Mouse (Mus musculus) intestine, embryonic 16.5 days (tissue): Measurements from ENCODE around the gene Mast4. TPM values are rescaled to one million over a fixed set of nuclear protein-coding genes. Genes with fewer than 3 reads are reported as not detected.

Experiments
- ATAC-seq: fragments of 200-750 bp; cut with Nextera tagmentation; 2 replicates; pipeline ENCODE4 v1.8.0; 2017; ENCODE audit warnings: moderate TSS enrichment, moderate library complexity
- H3K27ac ChIP-seq: fragments of 300-500 bp; sonication (generic); 2 replicates; pipeline ENCODE4 v1.5.1; 2014; ENCODE audit warnings: mild to moderate bottlenecking, low read length
- H3K27me3 ChIP-seq: fragments of 300-500 bp; sonication (generic); replicated peaks from 2 replicates; pipeline ENCODE4 v1.6.1; 2014; ENCODE audit warnings: low read length, control low read depth, mixed read lengths; ENCODE audit not compliant: control insufficient read depth, insufficient read depth
- H3K36me3 ChIP-seq: fragments of 300-500 bp; sonication (generic); 2 replicates; pipeline ENCODE4 v1.6.1; 2014; ENCODE audit warnings: low read length, control low read depth; ENCODE audit not compliant: control insufficient read depth, insufficient read depth
- H3K4me1 ChIP-seq: fragments of 300-500 bp; sonication (generic); 2 replicates; pipeline ENCODE4 v1.6.1; 2014; ENCODE audit warnings: low read length, control low read depth, mixed read lengths; ENCODE audit not compliant: control insufficient read depth, insufficient read depth
- H3K4me2 ChIP-seq: fragments of 300-500 bp; sonication (generic); 2 replicates; pipeline ENCODE4 v1.6.1; 2014; ENCODE audit warnings: low read depth, low read length, control low read depth
- H3K4me3 ChIP-seq: fragments of 300-500 bp; sonication (generic); 2 replicates; pipeline ENCODE4 v1.5.1; 2014; ENCODE audit warnings: mild to moderate bottlenecking, low read length
- H3K9ac ChIP-seq: fragments of 300-500 bp; sonication (generic); 2 replicates; pipeline ENCODE4 v1.6.1; 2014; ENCODE audit warnings: low read depth, low read length
- H3K9me3 ChIP-seq: fragments of 300-500 bp; sonication (generic); 2 replicates; pipeline ENCODE4 v1.6.1; 2016; ENCODE audit warnings: low read length, control low read depth; ENCODE audit not compliant: control insufficient read depth
- WGBS: fragments of 180-500 bp; shearing (Covaris S2); extraction: QIAGEN DNeasy Blood & Tissue Kit; methylation state at CpG from one replicate; pipeline ENCODE4 v1.1.7; 2014; 5-methylcytosine and 5-hydroxymethylcytosine counted together
- polyA plus RNA-seq: library from polyadenylated mRNA; unstranded; fragments of >200 nt; fragmentation: Nextera tagmentation; extraction: Ambion mirVana; gene quantifications from 2 replicates; pipeline ENCODE4 v1.2.1, GENCODE M21; 2015

Gene Mast4
- polyA plus RNA-seq, 1 experiment from 2014 or later = 15.1 TPM

- no peak overlapping the region for H3K27ac ChIP-seq
- 86% methylated on average over 4 of the region's 4 CpGs for WGBS
- no peak overlapping the region for H3K4me2 ChIP-seq
- no peak for ATAC-seq
- H3K27me3 ChIP-seq = no peaks in the 10 kb centered on the region
- H3K4me1 ChIP-seq = peaks cover 6% of the 10 kb centered on the region; the same call in 1 of the 2 replicates
- H3K36me3 ChIP-seq = no peaks in the 10 kb centered on the region
- H3K9ac ChIP-seq = no peak overlapping the region
- no peak overlapping the region for H3K4me3 ChIP-seq
- no peaks in the 10 kb centered on the region for H3K9me3 ChIP-seq
These were observed 123.6 kb downstream of the Mast4 start for GRCm38 (mm10) chr13:103210746-103211145.

- no peak overlapping the region for H3K4me2 ChIP-seq
- H3K9ac ChIP-seq = no peak overlapping the region
- ATAC-seq = no peak
- no peak overlapping the region for H3K4me3 ChIP-seq
- no peaks in the 10 kb centered on the region for H3K27me3 ChIP-seq
- peaks cover 5% of the 10 kb centered on the region; the same call in 1 of the 2 replicates for H3K4me1 ChIP-seq
- no peaks in the 10 kb centered on the region for H3K36me3 ChIP-seq
- 67% methylated on average over 4 of the region's 4 CpGs for WGBS
- no peaks in the 10 kb centered on the region for H3K9me3 ChIP-seq
- H3K27ac ChIP-seq = no peak overlapping the region
These were observed 127.1 kb downstream of the Mast4 start for GRCm38 (mm10) chr13:103207199-103207598.

GRCm38 (mm10) chr13:103206644-103207043 lies 127.7 kb downstream of the Mast4 start:
- ATAC-seq = no peak
- H3K9me3 ChIP-seq = no peaks in the 10 kb centered on the region
- 85% methylated on average over 9 of the region's 9 CpGs for WGBS
- H3K9ac ChIP-seq = no peak overlapping the region
- H3K4me3 ChIP-seq = no peak overlapping the region
- no peak overlapping the region for H3K4me2 ChIP-seq
- H3K27ac ChIP-seq = no peak overlapping the region
- peaks cover 4% of the 10 kb centered on the region; the same call in 1 of the 2 replicates for H3K4me1 ChIP-seq
- H3K36me3 ChIP-seq = no peaks in the 10 kb centered on the region
- no peaks in the 10 kb centered on the region for H3K27me3 ChIP-seq

GRCm38 (mm10) chr13:103205191-103205590 lies 129.1 kb downstream of the Mast4 start:
- Histone ChIP-seq H3K9ac (no peak overlapping the region), H3K4me1 (no peaks in the 10 kb centered on the region), H3K4me3 (no peak overlapping the region), H3K4me2 (no peak overlapping the region), H3K27ac (no peak overlapping the region), H3K36me3 (no peaks in the 10 kb centered on the region), H3K27me3 (no peaks in the 10 kb centered on the region), H3K9me3 (no peaks in the 10 kb centered on the region)
- 91% methylated on average over 5 of the region's 5 CpGs for WGBS
- no peak for ATAC-seq

- no peak overlapping the region for H3K4me3 ChIP-seq
- H3K27ac ChIP-seq = no peak overlapping the region
- H3K27me3 ChIP-seq = no peaks in the 10 kb centered on the region
- no peak overlapping the region for H3K4me2 ChIP-seq
- ATAC-seq = no peak
- no peak overlapping the region for H3K9ac ChIP-seq
- H3K4me1 ChIP-seq = no peaks in the 10 kb centered on the region
- H3K36me3 ChIP-seq = no peaks in the 10 kb centered on the region
- no peaks in the 10 kb centered on the region for H3K9me3 ChIP-seq
- 55% methylated on average over 1 of the region's 1 CpGs for WGBS
These were observed 130.9 kb downstream of the Mast4 start for GRCm38 (mm10) chr13:103203376-103203895.

- H3K9ac ChIP-seq = no peak overlapping the region
- H3K27me3 ChIP-seq = no peaks in the 10 kb centered on the region
- H3K4me3 ChIP-seq = no peak overlapping the region
- no peak overlapping the region for H3K27ac ChIP-seq
- no peak for ATAC-seq
- H3K36me3 ChIP-seq = no peaks in the 10 kb centered on the region
- no peaks in the 10 kb centered on the region for H3K4me1 ChIP-seq
- 77% methylated on average over 10 of the region's 10 CpGs for WGBS
- H3K4me2 ChIP-seq = no peak overlapping the region
- no peaks in the 10 kb centered on the region for H3K9me3 ChIP-seq
These were observed 133.1 kb downstream of the Mast4 start for GRCm38 (mm10) chr13:103201016-103201760.

- Histone ChIP-seq H3K36me3 (no peaks in the 10 kb centered on the region), H3K9me3 (no peaks in the 10 kb centered on the region), H3K4me3 (no peak overlapping the region), H3K9ac (no peak overlapping the region), H3K4me2 (no peak overlapping the region), H3K4me1 (no peaks in the 10 kb centered on the region), H3K27me3 (no peaks in the 10 kb centered on the region), H3K27ac (no peak overlapping the region)
- ATAC-seq = no peak
- 33% methylated on average over 2 of the region's 2 CpGs for WGBS
These were observed 134.3 kb downstream of the Mast4 start for GRCm38 (mm10) chr13:103199823-103200660.

- 86% methylated on average over 9 of the region's 9 CpGs for WGBS
These were observed 135.9 kb downstream of the Mast4 start for GRCm38 (mm10) chr13:103198210-103198940.

GRCm38 (mm10) chr13:103196307-103196706 lies 138.0 kb downstream of the Mast4 start:
- Histone ChIP-seq H3K9ac (no peak overlapping the region), H3K4me1 (no peaks in the 10 kb centered on the region), H3K36me3 (no peaks in the 10 kb centered on the region), H3K27me3 (no peaks in the 10 kb centered on the region), H3K4me2 (no peak overlapping the region), H3K27ac (no peak overlapping the region), H3K4me3 (no peak overlapping the region), H3K9me3 (no peaks in the 10 kb centered on the region)
- WGBS = 62% methylated on average over 5 of the region's 5 CpGs
- ATAC-seq = no peak

More at GRCm38 (mm10) chr13:103198210-103198940, 135.9 kb downstream of the Mast4 start:
- Histone ChIP-seq H3K36me3 (no peaks in the 10 kb centered on the region), H3K9me3 (no peaks in the 10 kb centered on the region), H3K4me3 (no peak overlapping the region), H3K27ac (no peak overlapping the region), H3K4me2 (no peak overlapping the region), H3K4me1 (no peaks in the 10 kb centered on the region), H3K9ac (no peak overlapping the region), H3K27me3 (no peaks in the 10 kb centered on the region)
- no peak for ATAC-seq
